Mouse (Mus musculus) liver, embryonic 14.5 days (tissue): ENCODE measurements around the gene Atcay. TPM values are rescaled to one million over a fixed set of nuclear protein-coding genes. Genes with fewer than 3 reads are reported as not detected.

Experiments
- ATAC-seq: fragments of 200-750 bp; cut with Nextera tagmentation; 2 replicates; pipeline ENCODE4 v1.8.0; 2017; ENCODE audit warnings: moderate number of reproducible peaks, mild to moderate bottlenecking, moderate library complexity; ENCODE audit not compliant: insufficient read depth
- DNase-seq, 3 experiments: peaks; one replicate each; pipeline ENCODE4 v3.0.0-alpha.2; 2012 to 2013; ENCODE audit warnings: low read depth in 3 of 3, low spot score in 3 of 3
- H3K27ac ChIP-seq: fragments of 300-500 bp; sonication (generic); 2 replicates; pipeline ENCODE4 v1.5.1; 2014; ENCODE audit warnings: moderate library complexity, mild to moderate bottlenecking, control low read depth, inconsistent platforms
- H3K27me3 ChIP-seq: fragments of 300-500 bp; sonication (generic); 2 replicates; pipeline ENCODE4 v1.6.1; 2014; ENCODE audit warnings: mild to moderate bottlenecking, low read length, moderate library complexity; ENCODE audit not compliant: control insufficient read depth, insufficient read depth
- H3K36me3 ChIP-seq: fragments of 300-500 bp; sonication (generic); replicated peaks from 2 replicates; pipeline ENCODE4 v1.6.1; 2014; ENCODE audit warnings: low read depth; ENCODE audit not compliant: control insufficient read depth, insufficient read depth
- H3K4me1 ChIP-seq, 2 experiments: fragments of 200-500 bp in 1 of 2; fragments of 300-500 bp in 1 of 2; sonication (generic) in 1 of 2; replicated peaks; 2 replicates each; pipeline ENCODE4 v1.6.1; 2012 to 2014; ENCODE audit warnings: antibody characterized with exemption in 1 of 2, inconsistent platforms in 1 of 2, low read length in 1 of 2; ENCODE audit not compliant: control insufficient read depth in 2 of 2, insufficient read depth in 2 of 2
- H3K4me2 ChIP-seq: fragments of 300-500 bp; sonication (generic); 2 replicates; pipeline ENCODE4 v1.6.1; 2014; ENCODE audit warnings: low read depth, mild to moderate bottlenecking, control low read depth, moderate library complexity
- H3K4me3 ChIP-seq, 2 experiments: fragments of 200-500 bp in 1 of 2; fragments of 300-500 bp in 1 of 2; sonication (generic) in 1 of 2; 2 replicates each; pipeline ENCODE4 v1.5.1; 2012 to 2014; ENCODE audit warnings: low read depth in 2 of 2, low read length in 2 of 2, mild to moderate bottlenecking in 2 of 2, control low read depth in 1 of 2, inconsistent platforms in 1 of 2, moderate library complexity in 1 of 2; ENCODE audit not compliant: insufficient read depth in 1 of 2
- H3K9ac ChIP-seq: fragments of 300-500 bp; sonication (generic); replicated peaks from 2 replicates; pipeline ENCODE4 v1.6.1; 2014; ENCODE audit warnings: mild to moderate bottlenecking, control low read depth, moderate library complexity
- H3K9me3 ChIP-seq: fragments of 300-500 bp; sonication (generic); 2 replicates; pipeline ENCODE4 v1.6.1; 2016; ENCODE audit warnings: low read length, mixed read lengths; ENCODE audit not compliant: control insufficient read depth
- CTCF ChIP-seq: IDR thresholded peaks from 2 replicates; pipeline ENCODE4 v1.5.1; 2016; ENCODE audit warnings: antibody characterized with exemption, low read depth, control low read depth
- EP300 ChIP-seq: IDR thresholded peaks from 2 replicates; pipeline ENCODE4 v1.6.1; 2016; ENCODE audit warnings: antibody characterized with exemption, low read depth
- WGBS: fragments of 180-500 bp; shearing (Covaris S2); extraction: QIAGEN DNeasy Blood & Tissue Kit; methylation state at CpG from one replicate; pipeline ENCODE4 v1.1.7; 2014; ENCODE audit not compliant: insufficient replicate concordance; 5-methylcytosine and 5-hydroxymethylcytosine counted together
- polyA plus RNA-seq, 2 experiments: library from polyadenylated mRNA; depleted of rRNA in 1 of 2; stranded (reverse) in 1 of 2; unstranded in 1 of 2; fragments of >200 nt; fragmentation: Nextera tagmentation in 1 of 2; extraction: Ambion mirVana in 1 of 2; gene quantifications; 2 replicates each; pipeline versions ENCODE4 v1.2.1 to v1.2.3; 2012 to 2014

The Atcay gene
- polyA plus RNA-seq, 2 experiments, result 0.01 TPM; not detected in 1

DNA sequence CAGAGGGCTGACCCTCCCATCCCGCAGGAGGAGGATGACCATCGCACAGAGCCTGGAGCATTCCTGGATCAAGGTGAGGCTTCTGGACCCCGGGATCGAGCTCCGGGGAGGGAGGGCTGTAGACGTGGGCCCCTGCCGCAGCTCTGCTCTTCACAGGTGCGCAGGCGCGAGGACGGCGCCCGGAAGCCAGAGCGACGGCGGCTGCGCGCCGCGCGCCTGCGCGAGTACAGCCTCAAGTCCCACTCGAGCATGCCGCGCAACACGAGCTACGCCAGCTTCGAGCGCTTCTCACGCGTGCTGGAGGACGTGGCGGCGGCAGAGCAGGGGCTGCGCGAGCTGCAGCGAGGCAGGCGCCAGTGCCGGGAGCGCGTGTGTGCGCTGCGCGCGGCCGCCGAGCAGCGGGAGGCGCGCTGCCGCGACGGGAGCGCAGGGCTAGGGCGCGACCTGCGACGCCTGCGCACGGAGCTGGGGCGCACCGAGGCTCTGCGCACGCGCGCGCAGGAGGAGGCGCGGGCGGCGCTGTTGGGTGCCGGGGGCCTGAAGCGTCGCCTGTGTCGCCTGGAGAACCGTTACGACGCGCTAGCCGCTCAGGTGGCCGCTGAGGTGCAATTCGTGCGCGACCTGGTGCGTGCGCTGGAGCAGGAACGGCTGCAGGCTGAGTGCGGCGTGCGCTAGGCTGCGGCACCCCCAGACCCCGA is 38.2 kb downstream of the Atcay start:
- H3K4me1 ChIP-seq, result peaks cover 0 to 15% of the 10 kb centered on the region in 2 experiments; a peak in 3 of 4 replicates

GRCm38 (mm10) chr10:81191342-81191982 is 39.2 kb downstream of the Atcay start:
- TF ChIP-seq CTCF (no peak), EP300 (no peak)
- peaks cover 0 to 15% of the 10 kb centered on the region in 2 experiments; a peak in 3 of 4 replicates for H3K4me1 ChIP-seq
- no peak for ATAC-seq
- no peak overlapping the region for H3K4me3 ChIP-seq
- H3K9me3 ChIP-seq, result no peaks in the 10 kb centered on the region
- no peak overlapping the region for H3K27ac ChIP-seq
- H3K27me3 ChIP-seq, result peaks cover 31% of the 10 kb centered on the region
- H3K9ac ChIP-seq, result no peak overlapping the region
- no peak for DNase-seq
- 66% methylated on average over 18 of the region's 18 CpGs for WGBS
- H3K36me3 ChIP-seq, result peaks cover 5% of the 10 kb centered on the region
- H3K4me2 ChIP-seq, result peak overlapping the region; percentile 72

More for the DNA sequence above, 38.2 kb downstream of the Atcay start:
- Histone ChIP-seq H3K4me3 (peak overlapping the region; percentile 55 to 62), H3K4me2 (peak overlapping the region; percentile 72), H3K27me3 (peaks cover 35% of the 10 kb centered on the region), H3K36me3 (peaks cover 5% of the 10 kb centered on the region), H3K9ac (peak overlapping the region; percentile 59), H3K27ac (no peak overlapping the region), H3K9me3 (no peaks in the 10 kb centered on the region)
- TF ChIP-seq CTCF, result no peak
- no peak for TF ChIP-seq EP300
- WGBS, result 1% methylated on average over 90 of the region's 93 CpGs
- ATAC-seq (peak; percentile 88), DNase-seq (peak in 2 of 3 experiments; percentile 64 to 66)

DNA sequence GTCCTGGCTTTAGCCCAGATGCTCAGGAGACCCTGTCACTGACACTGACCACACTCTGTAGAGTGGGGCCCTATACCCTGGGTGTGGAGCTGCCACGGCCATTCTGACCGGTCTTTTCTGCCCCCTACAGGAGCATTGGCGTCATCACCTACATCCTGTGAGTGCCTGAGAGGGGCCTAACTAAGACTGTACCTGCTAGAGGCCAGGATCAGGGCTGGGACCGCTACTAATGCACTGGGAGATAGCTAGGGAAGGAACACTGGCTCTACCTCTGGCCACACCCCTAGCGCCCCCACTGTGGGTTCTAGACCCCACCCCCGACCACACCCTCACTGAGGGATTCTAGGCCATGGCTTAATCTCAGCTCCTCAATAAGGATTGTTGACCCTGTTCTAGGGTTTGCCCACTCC is 39.7 kb downstream of the Atcay start:
- Histone ChIP-seq H3K4me2 (no peak overlapping the region), H3K27me3 (peaks cover 27% of the 10 kb centered on the region), H3K36me3 (peaks cover 5% of the 10 kb centered on the region), H3K9me3 (no peaks in the 10 kb centered on the region), H3K9ac (no peak overlapping the region), H3K4me1 (peaks cover 0 to 15% of the 10 kb centered on the region in 2 experiments; a peak in 3 of 4 replicates), H3K27ac (no peak overlapping the region), H3K4me3 (no peak overlapping the region)
- WGBS, result 29% methylated on average over 6 of the region's 6 CpGs
- DNase-seq, result no peak
- TF ChIP-seq EP300, result no peak
- peak; percentile 62 for TF ChIP-seq CTCF
- ATAC-seq, result no peak

GRCm38 (mm10) chr10:81190236-81190911 is 40.3 kb downstream of the Atcay start:
- no peak overlapping the region for H3K9ac ChIP-seq
- 66% methylated on average over 31 of the region's 31 CpGs for WGBS
- H3K27me3 ChIP-seq, result peaks cover 23% of the 10 kb centered on the region
- H3K27ac ChIP-seq, result no peak overlapping the region
- no peak for DNase-seq
- H3K4me1 ChIP-seq, result peaks cover 0 to 15% of the 10 kb centered on the region in 2 experiments; a peak in 3 of 4 replicates
- H3K4me2 ChIP-seq, result no peak overlapping the region
- TF ChIP-seq CTCF (peak; percentile 90), EP300 (no peak)
- no peak overlapping the region for H3K4me3 ChIP-seq
- H3K36me3 ChIP-seq, result peaks cover 5% of the 10 kb centered on the region
- no peak for ATAC-seq
- no peaks in the 10 kb centered on the region for H3K9me3 ChIP-seq

- Histone ChIP-seq H3K27ac (no peak overlapping the region), H3K27me3 (peaks cover 18% of the 10 kb centered on the region), H3K9me3 (no peaks in the 10 kb centered on the region), H3K36me3 (peaks cover 7% of the 10 kb centered on the region), H3K4me2 (no peak overlapping the region), H3K9ac (no peak overlapping the region), H3K4me3 (no peak overlapping the region), H3K4me1 (peaks cover 0 to 15% of the 10 kb centered on the region in 2 experiments; a peak in 3 of 4 replicates)
- WGBS, result 80% methylated on average over 26 of the region's 26 CpGs
- no peak for DNase-seq
- no peak for TF ChIP-seq CTCF
- no peak for TF ChIP-seq EP300
- no peak for ATAC-seq
Measured at GRCm38 (mm10) chr10:81189821-81190220, 40.8 kb downstream of the Atcay start.
